Mouse (Mus musculus) stomach, embryonic 15.5 days (tissue): ENCODE results near the gene Cyld. TPM values are rescaled to one million over a fixed set of nuclear protein-coding genes. Genes with fewer than 3 reads are reported as not detected.
"Not testable (repeated sequence)": the region's sequence is repeated elsewhere in the genome, so short reads cannot be mapped to it uniquely, and the experiment has no call there.

ENCODE experiments used
- ATAC-seq: fragments of 200-750 bp; cut with Nextera tagmentation; 2 replicates; pipeline ENCODE4 v1.8.0; 2017; ENCODE audit warnings: low read depth, moderate number of reproducible peaks, moderate TSS enrichment; ENCODE audit not compliant: insufficient read depth, low FRiP score
- H3K27ac ChIP-seq: fragments of 300-500 bp; sonication (generic); 2 replicates; pipeline ENCODE4 v1.5.1; 2015; ENCODE audit warnings: mild to moderate bottlenecking, inconsistent platforms
- H3K27me3 ChIP-seq: fragments of 300-500 bp; sonication (generic); replicated peaks from 2 replicates; pipeline ENCODE4 v1.6.1; 2015; ENCODE audit warnings: inconsistent platforms
- H3K36me3 ChIP-seq: fragments of 300-500 bp; sonication (generic); 2 replicates; pipeline ENCODE4 v1.6.1; 2015; ENCODE audit warnings: inconsistent platforms
- H3K4me1 ChIP-seq: fragments of 300-500 bp; sonication (generic); 2 replicates; pipeline ENCODE4 v1.6.1; 2015; ENCODE audit warnings: inconsistent platforms
- H3K4me2 ChIP-seq: fragments of 300-500 bp; sonication (generic); 2 replicates; pipeline ENCODE4 v1.6.1; 2015; ENCODE audit warnings: mild to moderate bottlenecking, inconsistent platforms
- H3K4me3 ChIP-seq: fragments of 300-500 bp; sonication (generic); replicated peaks from 2 replicates; pipeline ENCODE4 v1.5.1; 2015; ENCODE audit warnings: inconsistent platforms
- H3K9ac ChIP-seq: fragments of 300-500 bp; sonication (generic); 2 replicates; pipeline ENCODE4 v1.6.1; 2015; ENCODE audit warnings: inconsistent platforms
- H3K9me3 ChIP-seq: fragments of 300-500 bp; sonication (generic); 2 replicates; pipeline ENCODE4 v1.6.1; 2016; ENCODE audit warnings: inconsistent platforms
- WGBS: fragments of 180-500 bp; shearing (Covaris S2); methylation state at CpG from one replicate; pipeline ENCODE4 v1.1.7; 2015; 5-methylcytosine and 5-hydroxymethylcytosine counted together
- polyA plus RNA-seq: library from polyadenylated mRNA; unstranded; fragments of >200 nt; fragmentation: Nextera tagmentation; extraction: Ambion mirVana; gene quantifications from 2 replicates; pipeline ENCODE4 v1.2.1, GENCODE M21; 2015

The Cyld gene
- 13.7 and 14.1 TPM in 2 replicates for polyA plus RNA-seq

GRCm38 (mm10) chr8:88696721-88697641 lies at the start of gene Cyld:
Cyld (plus strand) TSS chr8:88697028.
- no peaks in the 10 kb centered on the region for H3K36me3 ChIP-seq
- no peaks in the 10 kb centered on the region for H3K9me3 ChIP-seq
- H3K4me1 ChIP-seq: peaks cover 10% of the 10 kb centered on the region
- no peaks in the 10 kb centered on the region for H3K27me3 ChIP-seq
- WGBS: under 1% methylated on average over 74 of the region's 80 CpGs
- ATAC-seq: peak; percentile 99
- peak within 1 kb of the TSS; percentile 82 for H3K27ac ChIP-seq
- H3K9ac ChIP-seq: peak within 1 kb of the TSS; percentile 97
- peak within 1 kb of the TSS; percentile 75 for H3K4me2 ChIP-seq
- peak within 1 kb of the TSS; percentile 98 for H3K4me3 ChIP-seq

GRCm38 (mm10) chr8:88648322-88648721 lies 48.5 kb upstream of the Cyld start:
- H3K9me3 ChIP-seq: no peaks in the 10 kb centered on the region
- no peak overlapping the region for H3K27ac ChIP-seq
- H3K4me1 ChIP-seq: peaks cover 8% of the 10 kb centered on the region
- no peak overlapping the region for H3K4me3 ChIP-seq
- no peak for ATAC-seq
- no peak overlapping the region for H3K4me2 ChIP-seq
- H3K9ac ChIP-seq: no peak overlapping the region
- no peaks in the 10 kb centered on the region for H3K36me3 ChIP-seq
- no peaks in the 10 kb centered on the region; the same call in 1 of the 2 replicates for H3K27me3 ChIP-seq

GRCm38 (mm10) chr8:88650016-88650708 lies 46.7 kb upstream of the Cyld start:
- no peak for ATAC-seq
- no peaks in the 10 kb centered on the region; the same call in 1 of the 2 replicates for H3K27me3 ChIP-seq
- H3K4me2 ChIP-seq: no peak overlapping the region
- no peak overlapping the region for H3K9ac ChIP-seq
- H3K36me3 ChIP-seq: no peaks in the 10 kb centered on the region
- no peak overlapping the region for H3K27ac ChIP-seq
- 60% methylated on average over 6 of the region's 6 CpGs for WGBS
- H3K4me1 ChIP-seq: peaks cover 8% of the 10 kb centered on the region
- no peak overlapping the region for H3K4me3 ChIP-seq
- no peaks in the 10 kb centered on the region for H3K9me3 ChIP-seq

- H3K4me3 ChIP-seq, H3K4me1 ChIP-seq, H3K9ac ChIP-seq, H3K36me3 ChIP-seq, H3K27ac ChIP-seq, H3K27me3 ChIP-seq, H3K9me3 ChIP-seq, H3K4me2 ChIP-seq, ATAC-seq: not testable (repeated sequence)
- WGBS: 61% methylated on average over 4 of the region's 4 CpGs
These were observed 45.7 kb upstream of the Cyld start for GRCm38 (mm10) chr8:88651122-88651521.

- Histone ChIP-seq H3K4me1 (no peaks in the 10 kb centered on the region), H3K4me2 (no peak overlapping the region), H3K36me3 (no peaks in the 10 kb centered on the region), H3K4me3 (no peak overlapping the region), H3K27me3 (no peaks in the 10 kb centered on the region), H3K9ac (no peak overlapping the region), H3K27ac (no peak overlapping the region), H3K9me3 (no peaks in the 10 kb centered on the region)
- ATAC-seq: no peak
These were observed 41.5 kb upstream of the Cyld start for GRCm38 (mm10) chr8:88655334-88655733.

GRCm38 (mm10) chr8:88659873-88660272 lies 37.0 kb upstream of the Cyld start:
- Histone ChIP-seq H3K27ac (no peak overlapping the region), H3K4me2 (no peak overlapping the region), H3K9me3 (no peaks in the 10 kb centered on the region), H3K4me1 (no peaks in the 10 kb centered on the region), H3K36me3 (no peaks in the 10 kb centered on the region), H3K4me3 (no peak overlapping the region), H3K9ac (no peak overlapping the region), H3K27me3 (no peaks in the 10 kb centered on the region)
- ATAC-seq: no peak
- 76% methylated on average over 3 of the region's 3 CpGs for WGBS

GRCm38 (mm10) chr8:88662401-88662821 lies 34.4 kb upstream of the Cyld start:
- no peak overlapping the region for H3K4me3 ChIP-seq
- 63% methylated on average over 6 of the region's 6 CpGs for WGBS
- H3K4me1 ChIP-seq: peaks cover 7% of the 10 kb centered on the region; the same call in 1 of the 2 replicates
- no peaks in the 10 kb centered on the region for H3K27me3 ChIP-seq
- no peak overlapping the region for H3K9ac ChIP-seq
- H3K4me2 ChIP-seq: no peak overlapping the region
- H3K36me3 ChIP-seq: no peaks in the 10 kb centered on the region
- H3K27ac ChIP-seq: no peak overlapping the region
- ATAC-seq: no peak
- no peaks in the 10 kb centered on the region for H3K9me3 ChIP-seq

- peaks cover 7% of the 10 kb centered on the region; the same call in 1 of the 2 replicates for H3K4me1 ChIP-seq
- no peaks in the 10 kb centered on the region for H3K36me3 ChIP-seq
- WGBS: 86% methylated on average over 16 of the region's 16 CpGs
- H3K9me3 ChIP-seq: no peaks in the 10 kb centered on the region
- no peak overlapping the region for H3K9ac ChIP-seq
- no peaks in the 10 kb centered on the region for H3K27me3 ChIP-seq
- H3K4me2 ChIP-seq: no peak overlapping the region
- ATAC-seq: no peak
- no peak overlapping the region for H3K27ac ChIP-seq
- H3K4me3 ChIP-seq: no peak overlapping the region
These were observed 32.7 kb upstream of the Cyld start for GRCm38 (mm10) chr8:88664121-88664520.

- Histone ChIP-seq H3K4me2 (no peak overlapping the region), H3K4me1 (peaks cover 7% of the 10 kb centered on the region; the same call in 1 of the 2 replicates), H3K9ac (no peak overlapping the region), H3K27me3 (no peaks in the 10 kb centered on the region), H3K27ac (no peak overlapping the region), H3K36me3 (no peaks in the 10 kb centered on the region), H3K9me3 (no peaks in the 10 kb centered on the region), H3K4me3 (no peak overlapping the region)
- 81% methylated on average over 19 of the region's 19 CpGs for WGBS
- no peak; the same call in 1 of the 2 replicates for ATAC-seq
These were observed 31.9 kb upstream of the Cyld start for GRCm38 (mm10) chr8:88664947-88665346.

- Histone ChIP-seq H3K9ac (no peak overlapping the region), H3K27ac (no peak overlapping the region; the same call in 1 of the 2 replicates), H3K4me1 (peaks cover 7% of the 10 kb centered on the region; the same call in 1 of the 2 replicates), H3K4me2 (no peak overlapping the region), H3K9me3 (no peaks in the 10 kb centered on the region), H3K27me3 (no peaks in the 10 kb centered on the region), H3K4me3 (no peak overlapping the region), H3K36me3 (no peaks in the 10 kb centered on the region)
- peak; percentile 67; the same call in 1 of the 2 replicates for ATAC-seq
- WGBS: 41% methylated on average over 1 of the region's 1 CpGs
These were observed 30.4 kb upstream of the Cyld start for GRCm38 (mm10) chr8:88666435-88666834.

- peaks cover 7% of the 10 kb centered on the region; the same call in 1 of the 2 replicates for H3K4me1 ChIP-seq
- peak overlapping the region; percentile 28; the same call in 1 of the 2 replicates for H3K27ac ChIP-seq
- no peak for ATAC-seq
- WGBS: 58% methylated on average over 14 of the region's 14 CpGs
- H3K9me3 ChIP-seq: no peaks in the 10 kb centered on the region
- no peaks in the 10 kb centered on the region for H3K27me3 ChIP-seq
- no peak overlapping the region for H3K4me3 ChIP-seq
- H3K9ac ChIP-seq: no peak overlapping the region
- no peaks in the 10 kb centered on the region for H3K36me3 ChIP-seq
- H3K4me2 ChIP-seq: no peak overlapping the region
These were observed 28.3 kb upstream of the Cyld start for GRCm38 (mm10) chr8:88668400-88669086.
